Mouse (Mus musculus) cerebellum, adult 18-20 months (tissue): ENCODE data around the gene Yod1.

Experiments
- DNase-seq, 2 experiments: peaks; one replicate each; pipeline ENCODE4 v3.0.0; 2021

Gene Yod1

GRCm38 (mm10) chr1:130770981-130771494, 53.9 kb downstream of the Yod1 start:
- DNase-seq, result no peak
